Mouse (Mus musculus) frontal cortex, adult 2 months (tissue): ENCODE results near the gene H2-DMa. TPM values are rescaled to one million over a fixed set of nuclear protein-coding genes. Genes with fewer than 3 reads are reported as not detected.

Experiments
- DNase-seq, 2 experiments: peaks; one replicate each; pipeline ENCODE4 v3.0.0; 2022; ENCODE audit warnings: low spot score in 1 of 2; ENCODE audit errors: extremely low spot score in 1 of 2
- polyA plus RNA-seq: library from polyadenylated mRNA; depleted of rRNA; stranded (reverse); fragments of >200 nt; gene quantifications from 2 replicates; pipeline ENCODE4 v1.2.3, GENCODE M21; 2012

Gene H2-DMa
- polyA plus RNA-seq, 1 experiment, result 26.8 TPM

DNA sequence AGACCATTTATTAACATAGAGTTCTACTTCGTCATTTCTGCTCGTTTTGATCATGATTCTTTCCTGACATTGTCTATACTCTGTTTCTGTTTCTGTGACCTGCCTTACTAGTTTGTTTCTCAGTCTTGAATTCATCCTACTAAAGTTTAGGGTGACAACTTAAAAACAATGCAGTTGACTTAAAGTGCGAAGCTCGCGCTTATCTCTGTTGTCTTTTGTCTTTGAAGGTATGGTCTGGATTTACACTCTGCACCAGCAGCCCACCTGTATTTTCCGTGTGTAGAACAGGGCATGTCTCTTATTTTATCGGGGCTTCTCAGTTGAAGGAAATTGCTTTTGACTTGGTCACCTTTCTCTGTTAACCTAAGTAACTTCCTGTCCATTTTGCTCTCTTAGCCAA, 3.8 kb downstream of the H2-DMa start:
- DNase-seq, result no peak

DNA sequence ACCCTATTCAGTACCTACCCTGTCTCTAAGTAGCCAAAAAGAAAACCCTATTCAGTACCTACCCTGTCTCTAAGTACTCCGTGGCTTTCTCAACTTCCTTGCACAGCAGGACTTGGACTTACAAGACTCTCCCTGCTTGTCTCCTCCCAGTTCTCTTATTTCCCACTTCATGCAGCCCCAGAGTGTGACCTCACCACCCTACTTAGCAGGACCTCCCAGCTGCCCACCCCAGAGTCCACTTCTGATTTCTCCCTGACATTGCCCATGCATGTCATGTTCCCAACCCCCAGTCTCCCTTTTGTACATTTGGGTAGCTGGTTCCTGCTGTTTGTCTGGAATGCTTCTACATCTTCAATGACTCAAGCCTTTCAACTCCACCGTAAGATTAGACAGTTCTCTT, 4.2 kb downstream of the H2-DMa start:
- no peak for DNase-seq

DNA sequence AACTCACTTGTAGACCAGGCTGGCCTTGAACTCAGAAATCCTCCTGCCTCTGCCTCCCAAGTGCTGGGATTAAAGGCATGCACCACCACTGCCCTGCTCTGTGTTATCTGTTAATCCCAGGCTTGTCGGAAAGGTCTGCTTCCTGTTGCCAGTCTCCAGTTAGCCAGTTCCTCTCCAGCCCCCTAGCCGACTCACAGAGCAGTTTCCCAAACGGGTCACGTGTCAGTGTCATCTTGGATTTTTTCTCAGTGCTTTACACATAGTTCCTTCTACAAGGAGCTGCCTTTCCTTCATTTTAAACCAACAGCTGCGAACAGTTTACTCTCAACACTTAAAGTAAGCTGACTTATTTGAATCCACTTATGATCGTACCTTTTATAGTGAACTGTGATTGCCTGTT, 5.3 kb downstream of the H2-DMa start:
- no peak for DNase-seq

DNA sequence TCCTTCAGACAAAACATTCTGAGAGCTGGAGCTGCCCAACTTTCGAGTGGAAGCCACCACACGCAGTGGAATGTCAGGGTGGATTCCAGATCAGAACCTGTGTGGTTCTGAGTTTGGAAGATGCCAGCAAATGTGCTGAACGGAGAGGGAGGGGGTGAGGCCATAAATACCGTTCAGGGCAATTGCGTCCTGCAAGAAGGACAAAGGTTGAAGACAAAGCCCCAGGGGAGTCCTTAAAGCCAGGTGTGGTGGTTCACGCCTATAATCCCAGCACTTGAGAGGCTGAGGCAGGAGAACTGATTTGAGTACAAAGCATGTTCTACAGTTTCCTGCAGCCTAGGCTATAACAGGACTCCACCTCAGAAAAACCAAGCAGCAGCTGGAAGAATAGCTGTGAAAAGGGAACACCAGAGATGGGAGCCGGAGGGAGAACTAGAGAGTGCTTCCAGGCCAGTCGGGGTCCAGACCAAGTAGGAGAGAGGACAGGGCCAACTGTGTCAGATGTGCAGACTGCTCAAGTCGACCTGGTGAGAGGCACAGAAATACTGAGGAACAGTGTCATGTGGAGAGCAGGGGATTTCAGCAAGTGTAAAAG, 7.6 kb downstream of the H2-DMa start:
- DNase-seq, result no peak

DNA sequence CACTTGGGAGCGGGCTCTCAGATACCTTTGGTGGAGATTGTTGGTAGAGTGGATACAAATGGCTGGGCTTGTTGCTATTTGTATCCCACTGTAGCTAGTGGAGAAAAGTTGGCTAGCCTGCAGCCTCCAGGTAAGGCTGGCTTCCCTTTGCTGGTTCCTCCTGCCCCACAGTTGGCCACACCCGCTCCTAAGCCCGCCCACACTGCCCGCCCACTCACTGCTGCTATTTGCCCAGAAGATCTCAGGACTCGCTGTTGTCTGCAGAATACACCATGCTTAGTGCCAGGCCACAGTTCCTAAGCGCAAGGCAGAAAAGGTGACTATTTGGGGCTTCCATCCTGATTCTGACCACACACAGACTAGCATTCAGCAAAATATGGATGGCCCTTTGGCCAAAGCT, 8.1 kb downstream of the H2-DMa start:
- peak in 1 of 2 experiments; percentile 70 for DNase-seq

DNA sequence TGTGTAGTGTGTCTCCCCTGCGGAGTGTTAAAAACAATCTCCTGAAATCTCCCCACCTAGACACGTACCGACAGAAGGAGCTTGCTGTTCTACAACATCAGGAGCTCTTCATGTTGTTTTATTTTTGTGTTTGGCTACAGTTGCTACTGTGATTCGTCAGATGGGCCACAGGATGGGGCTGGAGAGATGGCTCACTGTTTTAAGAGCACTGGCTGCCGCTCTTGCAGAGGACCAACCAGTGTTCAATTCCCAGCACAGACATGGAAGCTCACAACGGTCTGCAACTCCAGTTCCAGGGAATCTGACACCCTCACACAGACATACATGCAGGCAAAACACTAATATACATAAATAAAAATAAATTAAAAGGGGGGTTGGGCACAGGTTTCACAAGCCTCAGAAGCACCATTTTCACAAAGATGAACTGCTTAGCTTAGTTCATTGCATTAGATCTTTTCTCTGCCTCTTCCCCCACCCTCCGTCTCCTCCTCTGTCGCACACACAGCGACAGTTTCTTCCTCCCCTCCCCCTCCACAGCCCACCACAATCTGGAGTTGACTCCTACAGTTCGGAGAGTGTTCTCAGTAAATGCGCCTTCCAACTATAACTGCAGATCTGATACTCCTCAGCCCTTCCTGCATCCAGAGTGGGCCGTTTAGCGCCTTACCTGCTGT, 9.1 kb downstream of the H2-DMa start:
- DNase-seq, result peak in 1 of 2 experiments; percentile 83

DNA sequence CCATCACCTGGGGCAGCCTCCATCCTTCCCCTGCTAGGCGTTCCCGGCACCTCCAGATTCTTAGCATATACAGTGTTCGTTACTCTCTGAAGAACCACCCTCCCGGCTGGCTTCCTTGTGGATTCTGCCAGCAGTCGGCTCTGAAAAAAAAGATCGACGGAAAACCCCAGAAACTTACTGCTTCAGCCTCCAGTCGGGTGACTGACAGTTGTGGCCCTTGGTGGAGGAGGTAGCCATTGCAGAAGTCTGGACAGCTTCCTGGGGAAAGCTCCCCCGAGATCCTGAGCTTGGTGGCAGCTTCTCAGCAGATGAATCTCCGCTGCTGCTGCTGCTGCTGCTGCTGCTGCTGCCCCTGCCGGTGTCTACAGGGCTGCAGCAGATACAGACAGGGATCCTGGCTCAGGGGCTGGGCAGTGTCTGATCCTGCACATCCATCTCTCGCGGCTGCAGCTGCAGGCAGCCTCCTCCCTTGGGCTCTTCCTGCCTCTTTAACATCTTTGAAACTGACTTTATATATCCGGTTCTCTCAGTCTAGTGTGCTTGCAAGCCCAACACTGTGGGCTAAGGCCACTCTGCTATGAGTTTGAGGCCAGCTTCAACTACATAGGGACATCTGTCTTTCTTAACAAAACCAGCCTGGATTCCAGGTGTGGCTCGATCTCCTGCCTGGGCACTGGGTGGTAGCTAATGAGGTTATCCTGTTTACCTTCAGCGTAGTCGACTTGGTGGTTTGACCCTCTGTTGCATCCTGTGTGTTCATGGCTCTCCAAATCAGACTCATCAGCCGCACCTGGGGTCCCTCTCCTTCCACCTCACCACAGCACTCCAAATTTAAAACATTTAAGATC, 9.8 kb downstream of the H2-DMa start:
- no peak for DNase-seq

DNA sequence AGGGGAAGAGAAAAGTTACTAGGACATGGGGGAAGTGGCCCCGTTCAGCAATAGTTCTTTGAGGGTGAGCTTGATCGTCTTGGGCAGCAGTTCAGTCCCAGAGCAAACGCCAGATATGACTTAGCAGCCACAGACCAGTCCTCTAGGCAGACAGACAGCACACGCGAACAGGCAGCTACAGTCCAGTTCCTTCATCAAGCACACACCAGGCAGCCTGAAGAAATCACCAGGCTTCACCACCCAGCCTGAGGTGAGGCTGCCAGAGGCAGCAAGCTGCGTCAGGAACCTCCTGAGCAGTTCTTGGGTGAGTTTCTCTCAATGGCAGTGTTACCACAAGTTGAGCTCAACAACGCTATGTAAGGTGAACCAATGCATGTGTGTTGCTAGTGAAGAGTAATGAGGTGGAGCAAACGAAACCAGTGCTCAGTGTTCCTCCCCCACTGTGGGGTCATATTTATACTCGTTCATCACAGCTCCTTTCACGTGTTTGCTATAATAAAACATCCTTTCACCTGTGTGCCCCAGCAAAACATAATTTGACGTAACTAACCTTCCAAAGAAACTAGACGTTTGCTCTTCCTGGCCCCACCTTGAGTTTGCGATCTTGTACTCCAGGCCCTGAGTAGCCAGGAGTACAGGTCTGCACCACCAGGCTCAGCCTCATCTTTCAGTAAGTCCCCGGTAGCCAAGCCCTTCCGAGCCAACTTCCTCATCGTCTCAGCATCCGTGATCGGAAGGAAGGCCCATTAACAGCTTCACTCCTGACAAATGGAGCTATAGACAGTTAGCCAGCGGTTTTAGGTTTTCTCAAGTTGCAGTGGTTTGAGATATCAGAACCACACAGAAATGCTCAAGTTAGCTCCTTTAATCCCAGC, 11.0 kb downstream of the H2-DMa start:
- no peak for DNase-seq

DNA sequence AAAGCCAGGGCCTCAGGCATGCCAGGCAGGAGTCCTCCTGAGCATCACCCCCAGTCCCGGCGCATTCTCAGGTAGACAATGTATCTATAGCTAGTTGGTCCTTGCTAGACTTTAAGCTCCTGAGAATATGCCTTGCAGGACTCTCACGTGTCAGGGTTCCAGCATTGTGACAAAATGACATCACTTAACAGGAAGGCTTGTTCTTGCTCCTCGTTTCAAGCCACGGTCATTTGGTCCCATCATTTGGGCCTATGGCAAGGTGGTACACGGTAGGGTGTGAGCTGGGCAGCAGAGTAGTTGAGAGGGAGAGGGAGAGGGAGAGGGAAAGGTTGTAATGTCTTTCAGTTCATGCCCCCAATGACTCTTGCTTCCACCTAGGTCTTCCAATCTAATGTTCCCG, 12.6 kb downstream of the H2-DMa start:
- no peak for DNase-seq

DNA sequence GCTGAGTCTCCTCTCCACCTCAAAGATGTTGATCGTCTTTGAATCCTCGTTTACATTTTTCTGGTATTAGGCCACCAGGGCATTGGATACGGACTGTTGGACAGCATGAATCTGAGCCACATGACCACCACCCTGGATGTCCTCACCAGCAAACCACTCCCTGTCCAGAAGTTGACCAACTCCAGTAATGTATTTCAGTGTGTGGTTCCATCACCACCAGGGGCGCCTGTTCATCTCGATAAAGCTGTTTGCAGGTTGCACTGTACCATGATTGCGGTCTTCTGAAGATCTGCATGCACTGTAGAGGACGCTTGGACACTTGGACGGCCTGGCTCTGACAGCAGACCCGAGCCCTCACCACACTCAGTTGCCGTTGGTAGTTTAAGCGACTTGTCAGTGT, 13.9 kb downstream of the H2-DMa start:
- no peak for DNase-seq

DNA sequence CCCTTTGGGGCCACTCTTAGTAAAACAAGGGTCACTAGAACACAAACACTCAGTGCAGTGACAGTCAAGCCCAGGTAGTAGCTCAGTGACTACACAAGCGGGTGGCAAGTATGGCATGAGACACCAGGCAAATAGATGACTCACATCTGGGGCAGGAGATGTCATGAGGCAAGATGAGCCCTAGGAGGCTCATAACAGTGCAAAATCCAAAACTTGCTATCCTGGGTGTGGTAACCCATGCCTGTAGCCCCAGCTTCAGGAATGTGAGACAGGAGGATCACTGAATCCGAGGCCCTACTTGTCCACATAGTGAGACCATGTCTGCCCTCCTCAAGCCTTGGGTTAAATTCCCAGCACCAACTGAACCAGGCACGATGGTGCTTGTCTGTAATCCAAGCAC, 15.1 kb downstream of the H2-DMa start:
- DNase-seq, result no peak

DNA sequence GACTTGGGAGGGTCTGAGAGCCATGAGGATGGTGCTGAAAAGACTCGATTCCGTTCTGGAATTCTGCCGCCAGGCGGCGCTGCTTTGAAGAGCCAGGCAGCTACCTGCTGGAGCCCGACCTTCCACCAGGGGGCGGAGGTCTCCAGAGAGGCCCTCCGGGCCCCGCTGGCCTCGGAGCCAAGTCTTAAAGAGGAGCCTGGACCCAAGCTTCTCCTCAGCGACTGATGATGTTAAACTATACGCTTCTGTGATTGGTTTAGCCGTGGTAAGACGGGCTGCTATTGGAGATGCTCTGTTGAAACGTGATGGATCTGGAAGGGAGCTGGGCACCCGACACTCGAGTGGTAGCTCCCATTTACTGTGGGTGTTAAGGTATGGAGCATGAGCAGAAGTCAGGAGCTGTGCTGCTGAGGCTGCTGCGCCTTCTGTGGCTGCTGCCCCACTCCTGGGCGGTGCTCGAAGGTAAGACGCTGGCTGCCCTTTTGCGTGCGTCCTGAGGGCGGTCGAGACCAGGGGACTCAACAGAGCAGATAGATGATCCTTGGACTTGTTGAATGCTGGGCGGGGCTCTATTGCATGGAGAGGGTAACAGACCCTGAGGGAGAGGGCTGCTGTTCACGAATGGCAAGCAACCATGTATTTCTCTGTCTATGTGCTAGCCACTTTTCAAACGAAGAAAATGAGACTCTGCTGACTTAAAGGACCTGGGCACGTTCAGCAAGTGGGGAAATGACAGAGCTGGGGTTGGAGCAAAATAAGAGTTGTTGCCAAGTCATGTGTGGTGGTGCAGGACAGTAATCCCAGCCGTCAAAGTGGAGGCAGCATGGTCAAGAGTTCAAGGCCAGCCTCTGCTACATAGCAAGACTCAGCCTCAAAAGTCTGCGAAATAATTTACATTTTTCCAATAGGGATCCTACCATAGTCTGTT, 16.2 kb downstream of the H2-DMa start:
- DNase-seq, result peak; percentile 98 to 100

DNA sequence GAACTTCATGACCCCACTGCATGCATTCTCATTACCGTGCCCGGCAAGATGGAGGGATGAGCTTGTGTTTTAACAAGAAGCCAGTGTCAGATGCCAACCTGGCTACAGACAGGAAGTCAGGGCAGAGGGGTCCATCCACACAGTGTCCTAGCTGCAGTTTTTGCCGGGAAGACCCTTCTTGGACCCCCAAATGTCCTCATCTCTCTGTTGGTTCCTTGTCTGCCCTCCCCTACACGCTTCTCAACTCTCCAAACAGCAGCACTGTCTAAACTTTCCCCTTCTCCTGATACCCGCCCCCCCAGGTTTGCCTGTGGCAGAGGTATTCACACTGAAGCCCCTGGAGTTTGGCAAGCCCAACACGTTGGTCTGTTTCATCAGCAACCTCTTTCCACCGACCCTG, 18.3 kb downstream of the H2-DMa start:
- DNase-seq, result no peak

DNA sequence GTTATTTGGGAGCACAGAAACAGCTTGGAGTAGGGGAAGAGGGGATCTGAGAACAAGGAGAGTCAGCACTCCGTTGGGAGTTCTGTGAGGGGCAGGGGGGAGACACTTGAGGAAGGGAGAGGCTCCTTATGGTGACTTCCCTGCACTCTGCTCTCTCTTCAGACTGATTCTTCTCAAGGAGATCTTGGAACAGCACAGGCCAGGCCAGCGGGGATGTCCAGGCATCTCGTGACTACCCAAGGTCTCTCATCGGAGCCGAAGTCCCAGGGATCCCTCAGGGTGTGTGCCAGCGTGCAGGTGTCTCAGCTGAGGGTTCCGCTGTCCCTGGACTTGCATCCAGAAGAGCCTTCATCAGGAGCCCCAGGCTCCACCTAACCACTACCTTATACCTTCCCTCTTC, 19.3 kb downstream of the H2-DMa start:
- no peak for DNase-seq

DNA sequence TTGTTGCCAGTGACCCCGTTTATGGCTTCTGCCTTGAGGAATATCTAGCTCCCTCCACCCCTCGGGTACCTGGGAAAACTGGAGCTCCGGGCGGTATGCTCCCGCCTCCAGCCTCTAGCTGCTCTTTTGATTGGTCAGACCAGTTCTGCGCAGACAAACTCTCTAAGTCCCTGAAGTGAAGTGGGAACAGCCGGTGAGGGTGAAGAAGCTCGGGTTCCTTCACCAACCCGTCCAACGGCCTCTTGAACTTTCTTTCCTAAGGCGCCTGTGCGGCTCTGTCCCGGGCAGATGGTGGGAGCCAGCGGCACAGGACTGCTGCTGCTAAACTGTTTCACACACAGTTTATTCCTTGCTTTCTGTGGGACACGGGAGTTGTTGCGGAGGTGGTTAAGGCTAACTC, 20.1 kb downstream of the H2-DMa start:
- DNase-seq, result no peak

DNA sequence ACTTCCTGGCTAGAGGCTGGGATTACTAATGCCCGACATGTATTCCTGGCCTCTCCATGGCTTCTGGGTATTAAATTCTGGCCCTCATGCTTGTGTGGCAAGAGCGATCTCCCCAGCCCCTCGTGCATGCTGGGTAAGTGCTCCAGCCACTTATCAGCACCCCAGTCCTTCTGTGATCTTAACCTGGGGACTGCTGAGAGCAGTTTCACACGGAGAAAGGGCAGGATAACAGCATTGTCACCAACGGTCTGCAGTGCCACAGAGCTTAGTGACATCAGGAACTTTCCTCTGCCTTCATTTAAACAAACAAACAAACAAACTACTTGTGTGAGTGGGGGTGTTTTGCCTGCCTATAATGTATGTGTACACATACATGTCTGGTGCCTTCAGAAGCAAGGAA, 20.9 kb downstream of the H2-DMa start:
- no peak for DNase-seq

DNA sequence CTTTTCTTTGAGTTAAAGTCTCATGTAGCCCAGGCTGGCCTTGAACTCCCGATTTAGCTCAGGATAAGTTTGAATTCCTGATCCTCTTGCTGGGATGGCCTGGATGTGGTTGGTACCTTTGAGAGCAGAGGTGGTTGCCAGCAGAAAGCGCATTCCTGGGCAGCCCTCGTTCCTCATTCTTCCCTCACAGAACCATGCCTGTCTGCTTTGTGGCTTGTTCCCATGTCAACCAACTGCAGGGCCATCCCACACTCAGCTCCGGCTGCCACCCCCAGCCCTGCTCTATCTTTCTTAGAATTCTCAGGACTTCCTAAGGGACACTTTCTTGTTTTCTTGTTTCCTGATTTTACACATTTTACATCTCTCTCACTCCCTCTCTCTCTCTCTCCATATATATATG, 22.1 kb downstream of the H2-DMa start:
- peak in 1 of 2 experiments; percentile 57 for DNase-seq

DNA sequence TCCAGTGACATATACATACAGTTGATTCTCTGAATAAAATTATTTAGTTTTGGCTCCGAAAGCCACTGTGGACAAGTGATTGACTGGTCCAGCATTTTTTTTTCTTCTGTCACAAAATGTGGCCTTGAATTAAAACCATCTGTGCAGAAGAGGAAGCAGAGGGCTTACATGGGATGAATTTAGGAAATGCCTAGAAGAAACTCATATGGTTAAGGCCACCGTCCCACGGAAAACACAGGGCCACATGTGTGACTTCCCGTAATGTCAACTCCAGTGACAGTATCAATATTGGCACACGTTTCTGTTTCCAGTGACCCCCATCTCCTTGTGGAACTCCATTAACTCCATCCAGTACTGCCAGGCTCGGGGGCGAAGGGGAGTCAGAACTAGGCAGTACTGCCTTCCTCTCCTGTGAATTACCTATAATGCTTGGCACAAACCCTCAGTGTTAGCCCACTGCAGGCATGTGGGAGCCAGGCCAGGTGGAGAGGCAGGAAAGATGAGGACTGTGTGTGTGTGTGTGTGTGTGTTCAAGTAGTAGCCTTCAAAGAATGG, 23.2 kb downstream of the H2-DMa start:
- no peak for DNase-seq

DNA sequence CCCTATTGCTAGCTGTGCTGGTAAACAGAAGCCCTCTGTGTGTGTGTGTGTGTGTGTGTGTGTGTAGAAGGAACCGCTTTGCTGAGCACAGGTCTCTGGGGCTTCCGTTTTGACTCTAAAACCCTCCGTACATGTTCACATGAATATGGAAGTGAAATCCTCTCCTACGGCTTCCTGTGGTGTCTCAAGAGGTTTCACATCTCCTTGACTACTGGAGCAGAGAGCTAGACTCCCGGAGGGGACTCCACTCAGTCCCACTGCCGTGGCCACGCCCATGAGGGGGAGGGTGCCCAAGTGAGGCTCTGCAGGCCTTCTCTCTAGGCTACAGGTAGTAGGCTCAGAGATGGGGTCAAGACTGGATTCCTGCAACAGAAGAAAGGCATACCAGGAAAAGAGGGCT, 23.7 kb downstream of the H2-DMa start, which contains the start of gene H2-DMb2:
Gene H2-DMb2, plus strand, starts transcription at position 275 of the 400 bp plus-strand sequence.
- no peak for DNase-seq
